Mouse (Mus musculus) ES-Bruce4 (cell line): ENCODE measurements around the gene Samd14.

ENCODE experiments used
- CTCF ChIP-seq: IDR thresholded peaks from one replicate; pipeline ENCODE4 v1.8.1; 2011; ENCODE audit warnings: low read depth, low read length
- POLR2A ChIP-seq: IDR thresholded peaks from one replicate; pipeline ENCODE4 v1.8.1; 2011; ENCODE audit warnings: low read length; ENCODE audit not compliant: insufficient read depth

- TF ChIP-seq POLR2A (no peak), CTCF (no peak)
These were observed 36.8 kb upstream of the Samd14 start for GRCm38 (mm10) chr11:94972887-94973286.
